Mouse (Mus musculus) cerebellum, adult (tissue): ENCODE measurements around the gene Myrfl.

Experiments used
- ATAC-seq: cut with Nextera tagmentation; 2 replicates; pipeline ENCODE4 v1.9.2; 2017; ENCODE audit warnings: mild to moderate bottlenecking, moderate library complexity, mixed read lengths; ENCODE audit not compliant: insufficient number of reproducible peaks, low FRiP score, low TSS enrichment

Myrfl gene

GRCm38 (mm10) chr10:116727702-116728298, 168.9 kb downstream of the Myrfl start:
- no peak for ATAC-seq
